Mouse (Mus musculus) urinary bladder, adult 18-20 months (tissue): ENCODE measurements around the gene Hdac1.
"Not testable (repeated sequence)": the region's sequence is repeated elsewhere in the genome, so short reads cannot be mapped to it uniquely, and the experiment has no call there.

Experiments
- DNase-seq, 2 experiments: peaks; one replicate each; pipeline ENCODE4 v3.0.0; 2022; ENCODE audit warnings: low spot score in 2 of 2, mixed read lengths in 2 of 2

Hdac1 gene

DNA sequence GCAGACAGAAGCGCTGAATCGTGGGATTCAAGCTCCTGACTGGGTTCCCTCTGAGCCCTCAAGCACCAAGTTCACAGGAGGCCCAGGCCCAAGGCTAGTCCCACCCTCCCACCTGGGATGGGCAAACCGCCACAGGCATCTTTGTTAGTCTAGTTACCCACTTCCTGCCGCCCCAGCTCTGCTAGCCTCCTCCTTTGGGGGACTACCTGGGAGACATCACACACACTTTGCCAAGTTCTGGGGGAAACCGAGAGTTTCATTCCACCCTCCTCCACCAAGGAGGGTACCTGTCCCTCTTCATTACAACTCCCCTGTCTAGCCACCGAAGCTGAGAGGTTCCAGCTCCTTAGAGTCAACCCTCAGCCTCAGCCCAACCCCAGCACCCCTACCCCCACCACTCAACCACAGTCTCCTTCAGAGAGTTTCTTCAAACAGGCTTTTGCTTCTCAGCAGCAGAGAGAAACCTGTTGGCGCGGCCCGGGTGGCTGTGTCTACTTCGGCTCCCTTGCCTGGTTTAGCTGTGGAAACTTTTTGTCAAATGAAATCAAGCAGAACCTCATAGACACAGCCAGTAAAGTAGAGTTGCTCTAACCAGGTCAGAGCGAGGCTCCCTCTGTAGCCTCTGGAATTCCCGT, 15.9 kb upstream of the Hdac1 start:
- DNase-seq, result no peak

DNA sequence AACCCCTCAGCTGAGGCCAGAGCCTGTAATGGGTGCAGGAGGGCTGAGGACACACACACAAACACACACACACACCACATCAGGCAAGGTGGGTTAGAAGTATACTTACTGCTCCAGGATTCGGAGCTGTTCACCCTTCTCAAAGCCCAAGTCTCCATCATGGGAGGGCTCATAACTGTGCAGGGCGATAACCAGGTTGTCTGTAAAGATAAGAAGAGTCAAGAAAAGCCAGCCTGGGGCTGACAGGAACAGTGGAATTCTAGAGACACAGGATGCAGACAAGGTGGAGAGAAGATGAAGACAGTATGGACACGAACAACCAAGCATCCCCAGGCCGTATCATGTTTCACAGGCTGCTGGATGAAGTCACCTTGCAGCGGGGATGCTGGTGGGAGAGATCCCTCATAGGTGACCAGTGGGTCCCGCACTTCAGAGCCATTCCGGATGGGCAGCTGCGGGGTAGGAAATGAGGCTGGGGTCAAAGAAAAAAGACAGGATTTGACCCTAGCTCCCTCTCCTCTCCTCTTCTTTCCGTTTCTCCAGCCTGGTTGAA, 14.8 kb upstream of the Hdac1 start:
- no peak for DNase-seq

DNA sequence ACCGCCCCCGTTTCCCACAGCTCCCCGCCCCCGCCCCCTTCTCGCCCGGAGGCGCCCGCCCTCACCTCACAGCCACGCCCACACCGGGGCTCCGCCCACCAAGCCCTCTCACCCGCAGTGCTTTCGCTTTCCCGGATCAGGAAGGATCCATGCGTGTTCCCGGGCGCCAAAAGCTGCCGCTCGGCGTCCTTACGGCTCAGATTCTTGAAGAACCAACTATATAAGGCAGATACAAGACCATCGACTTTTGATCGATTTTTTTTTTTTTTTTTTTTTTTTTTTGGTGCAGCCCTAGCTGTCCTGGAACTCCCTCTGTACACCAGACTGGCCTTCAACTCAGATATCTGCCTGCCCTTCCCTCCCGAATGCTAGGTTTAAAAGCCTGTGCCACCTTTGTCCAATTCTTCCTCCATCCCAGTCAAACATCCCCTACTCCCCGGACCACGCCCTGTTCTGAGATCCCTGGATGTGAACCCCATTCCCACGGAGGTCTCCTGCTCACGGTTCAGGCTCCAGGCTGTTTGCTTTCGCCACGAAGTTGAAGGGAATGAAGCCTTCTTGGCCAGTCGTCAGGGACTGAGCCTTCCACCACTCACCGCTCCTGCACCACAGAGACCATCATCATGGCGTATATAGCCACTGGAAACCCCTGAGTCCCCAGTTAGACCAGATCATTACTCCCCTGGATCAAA, 14.2 kb upstream of the Hdac1 start:
- peak; percentile 84 to 87 for DNase-seq

- DNase-seq, result peak in 1 of 2 experiments; percentile 16
These were observed 13.5 kb upstream of the Hdac1 start for GRCm38 (mm10) chr4:129555862-129556531.

GRCm38 (mm10) chr4:129555421-129555861, 12.9 kb upstream of the Hdac1 start:
- peak in 1 of 2 experiments; percentile 21 for DNase-seq

- DNase-seq, result not testable (repeated sequence)
These were observed 12.0 kb upstream of the Hdac1 start for GRCm38 (mm10) chr4:129554512-129554911.

DNA sequence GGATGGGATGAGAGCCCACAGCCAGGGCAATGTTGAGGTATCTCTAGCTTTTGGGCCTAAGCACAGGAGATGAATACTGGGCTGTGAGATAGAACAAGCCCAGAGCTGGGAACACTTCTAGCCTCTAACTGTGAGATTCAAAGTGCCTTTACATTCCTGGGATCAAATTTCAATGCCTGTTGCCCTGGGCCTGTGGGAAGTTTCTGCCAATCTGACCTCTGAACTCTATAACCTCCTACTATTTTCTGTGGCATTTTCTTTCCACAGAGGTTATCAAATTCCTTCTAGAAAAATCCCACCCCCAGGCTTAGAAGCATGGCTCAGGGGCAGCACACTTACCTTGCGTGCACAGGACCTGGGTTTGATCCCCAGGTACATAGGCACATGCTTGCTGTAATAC, 7.8 kb upstream of the Hdac1 start:
- no peak for DNase-seq

DNA sequence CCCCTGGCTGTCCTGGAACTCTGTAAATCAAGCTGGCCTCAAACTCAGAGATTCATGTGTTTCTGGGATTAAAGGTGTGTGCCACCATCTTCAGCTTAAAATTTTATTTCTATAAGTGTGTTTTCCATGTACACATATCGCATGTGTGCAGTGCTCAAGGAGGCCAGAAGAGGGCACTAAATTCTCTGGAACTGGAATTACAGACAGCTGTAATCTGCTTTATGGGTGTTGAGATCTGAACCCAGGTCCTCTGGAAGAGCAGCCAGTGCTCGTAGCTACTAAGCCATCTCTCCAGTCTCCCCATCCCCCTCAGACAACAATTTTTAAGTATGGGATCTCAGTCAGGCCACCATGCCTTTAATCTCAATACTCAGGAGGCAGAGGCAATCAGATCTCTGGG, 6.8 kb upstream of the Hdac1 start:
- DNase-seq, result no peak

GRCm38 (mm10) chr4:129547631-129548030, 5.1 kb upstream of the Hdac1 start:
- not testable (repeated sequence) for DNase-seq

GRCm38 (mm10) chr4:129544106-129544505, 1.6 kb upstream of the Hdac1 start:
- DNase-seq, result no peak

- DNase-seq, result peak in 1 of 2 experiments; percentile 30
These were observed 483 bp downstream of the Hdac1 start for GRCm38 (mm10) chr4:129541868-129542591.

DNA sequence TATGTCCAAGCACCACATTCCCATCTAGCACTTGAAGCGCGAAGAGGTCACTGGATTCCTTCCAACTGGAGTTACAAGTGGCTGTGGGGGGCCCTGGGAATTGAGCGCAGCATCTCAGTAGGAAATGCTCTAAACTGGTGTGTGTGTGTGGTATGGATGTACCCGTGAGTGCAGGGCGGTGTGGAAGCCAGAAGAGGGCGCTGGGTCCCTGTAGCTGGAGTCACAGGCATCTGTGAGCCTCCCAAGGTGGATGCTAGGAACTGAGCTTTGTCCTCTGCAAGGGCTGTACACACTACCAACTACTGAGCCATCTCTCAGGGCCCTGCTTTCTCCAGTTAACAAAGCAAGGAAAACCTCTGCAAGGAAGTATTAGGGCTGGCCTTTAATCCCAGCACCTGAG, 2.5 kb downstream of the Hdac1 start:
- no peak for DNase-seq

- DNase-seq, result not testable (repeated sequence)
These were observed 13.6 kb downstream of the Hdac1 start for GRCm38 (mm10) chr4:129528901-129529300.

DNA sequence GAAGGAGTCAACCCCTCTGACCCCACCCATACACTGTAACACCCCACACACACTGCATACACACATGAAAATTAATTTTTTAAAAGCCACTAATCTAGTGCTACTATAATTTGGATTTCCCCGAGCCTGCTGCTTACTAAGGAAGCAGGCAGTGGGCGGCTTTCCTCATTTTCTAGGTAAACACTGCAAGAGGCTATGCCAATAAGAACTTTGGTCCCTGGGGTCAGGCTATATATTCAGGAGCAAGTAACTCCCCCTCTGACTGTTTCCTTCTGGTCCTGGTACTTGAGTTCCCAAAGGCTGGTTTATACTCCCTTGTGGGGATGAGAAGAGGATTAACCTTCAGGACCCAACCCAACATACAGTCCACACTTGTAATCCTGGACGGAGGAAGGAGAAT, 16.6 kb downstream of the Hdac1 start:
- DNase-seq, result no peak

DNA sequence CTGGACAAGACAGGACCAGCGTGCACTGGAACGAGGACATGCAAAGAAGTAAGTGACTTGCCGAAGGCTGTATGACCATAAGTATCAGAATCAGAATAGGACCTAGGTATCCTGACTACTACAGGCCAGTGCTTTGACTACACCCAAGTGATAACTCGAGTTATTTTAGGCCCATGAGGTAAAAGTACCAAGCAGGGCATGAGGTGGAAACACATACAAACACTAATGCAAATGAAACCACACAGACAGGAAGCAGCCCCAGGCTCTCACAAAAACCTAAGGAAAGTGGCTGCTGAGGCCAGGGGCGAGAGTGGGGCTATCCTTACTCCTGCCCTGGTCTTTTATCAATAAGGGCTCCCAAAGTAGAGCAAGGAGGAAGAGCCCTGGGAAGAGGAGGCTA, 17.2 kb downstream of the Hdac1 start:
- no peak for DNase-seq

DNA sequence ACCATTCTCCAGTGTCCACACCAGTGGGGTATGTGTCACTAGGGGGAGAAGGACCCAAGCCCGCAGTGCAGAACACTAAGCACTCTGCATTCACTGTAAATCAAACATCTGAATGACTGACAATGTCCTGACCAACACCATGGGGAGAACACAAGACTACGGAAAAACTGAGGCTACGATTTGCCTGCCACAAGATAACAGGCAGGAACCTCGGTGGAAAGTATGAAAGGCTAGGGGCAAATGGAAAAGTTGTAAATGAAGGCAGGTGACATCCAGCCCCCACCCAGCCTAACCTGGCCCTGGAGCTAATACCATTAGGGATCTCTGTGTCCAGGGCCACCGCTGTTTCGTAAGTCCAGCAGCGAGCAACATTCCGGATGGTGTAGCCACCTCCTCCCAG, 24.0 kb downstream of the Hdac1 start:
- DNase-seq, result no peak

DNA sequence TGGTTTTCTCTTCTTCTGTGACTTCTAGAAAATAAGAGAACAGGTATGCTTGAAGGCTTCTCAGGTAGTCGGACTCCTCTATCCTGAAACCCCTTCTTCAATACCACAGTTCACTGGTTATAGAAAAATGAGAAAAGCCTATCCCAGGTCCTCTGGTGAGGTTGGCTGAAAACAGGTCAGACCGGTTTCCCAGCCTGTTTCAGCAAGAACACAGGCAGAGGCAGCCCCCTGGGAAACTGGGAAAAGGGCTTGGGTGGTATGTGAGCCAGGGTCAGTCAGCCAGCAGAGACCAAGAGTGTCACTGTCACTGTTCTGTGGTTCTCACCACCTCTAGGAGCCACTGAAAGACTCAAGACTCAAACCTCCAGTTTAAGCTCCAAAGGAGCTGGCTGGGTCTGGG, 25.6 kb downstream of the Hdac1 start:
- peak; percentile 46 to 71 for DNase-seq

GRCm38 (mm10) chr4:129514300-129514898, 28.1 kb downstream of the Hdac1 start:
- DNase-seq, result peak in 1 of 2 experiments; percentile 60

DNA sequence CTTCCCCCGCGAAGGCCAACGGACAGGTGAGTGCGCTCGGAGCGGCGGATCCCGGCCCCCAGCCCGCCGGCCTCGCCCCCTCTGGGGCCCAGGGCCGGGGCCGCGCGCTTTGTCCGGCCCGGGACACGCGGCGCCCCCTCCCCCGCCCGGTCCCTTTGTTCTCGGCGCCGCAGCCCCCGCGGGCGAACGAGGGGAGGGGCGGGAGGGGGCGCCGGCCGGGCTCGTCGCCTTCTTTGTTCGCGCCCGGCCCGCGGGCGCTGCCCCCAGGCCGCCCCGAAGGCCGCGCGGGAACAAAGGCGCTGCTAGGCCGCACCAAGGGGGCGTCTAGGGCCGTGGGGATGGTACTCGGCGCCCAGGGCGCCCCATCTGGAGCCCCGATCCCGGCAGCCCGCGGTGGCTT, 28.6 kb downstream of the Hdac1 start:
- peak in 1 of 2 experiments; percentile 44 for DNase-seq

DNA sequence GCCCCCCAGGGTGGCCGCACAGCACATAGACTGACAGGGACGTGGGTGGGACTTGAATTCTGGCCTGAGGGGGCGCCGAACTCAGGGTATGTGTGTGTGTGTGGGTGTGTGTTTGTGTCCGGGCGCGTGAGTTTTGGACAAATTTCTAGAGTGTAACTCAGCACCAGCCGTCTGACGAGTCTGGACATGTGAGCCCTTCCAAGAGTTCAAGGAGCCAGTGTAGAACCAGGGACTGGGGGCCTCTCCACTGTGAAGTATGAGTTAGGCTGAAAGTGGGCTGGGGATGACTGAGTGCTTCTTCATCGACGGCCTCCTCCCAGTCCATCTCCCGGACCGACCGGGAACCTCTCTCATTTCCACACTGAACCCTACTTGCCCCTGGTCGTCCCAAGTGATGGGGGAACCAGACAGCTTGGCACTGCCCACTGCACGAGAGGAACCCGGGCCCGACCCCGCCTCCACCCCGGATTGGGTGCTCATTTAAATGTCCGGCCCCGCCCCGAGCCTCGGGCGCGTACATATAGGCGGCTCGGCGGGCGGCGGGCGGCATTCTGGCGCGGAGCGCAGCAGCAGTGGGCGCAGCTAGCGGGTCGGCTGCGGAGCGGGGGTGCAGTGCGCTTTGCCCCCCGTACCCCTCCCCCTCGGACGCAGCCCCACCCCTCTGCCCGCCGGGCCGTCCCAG, 29.3 kb downstream of the Hdac1 start, which contains the start of gene Marcksl1:
Gene Marcksl1 (plus strand): TSS at position 496 of the 682 bp plus-strand sequence.
- peak; percentile 78 to 89 for DNase-seq
